Mouse (Mus musculus): ENCODE results near the gene Gas6.

DNA sequence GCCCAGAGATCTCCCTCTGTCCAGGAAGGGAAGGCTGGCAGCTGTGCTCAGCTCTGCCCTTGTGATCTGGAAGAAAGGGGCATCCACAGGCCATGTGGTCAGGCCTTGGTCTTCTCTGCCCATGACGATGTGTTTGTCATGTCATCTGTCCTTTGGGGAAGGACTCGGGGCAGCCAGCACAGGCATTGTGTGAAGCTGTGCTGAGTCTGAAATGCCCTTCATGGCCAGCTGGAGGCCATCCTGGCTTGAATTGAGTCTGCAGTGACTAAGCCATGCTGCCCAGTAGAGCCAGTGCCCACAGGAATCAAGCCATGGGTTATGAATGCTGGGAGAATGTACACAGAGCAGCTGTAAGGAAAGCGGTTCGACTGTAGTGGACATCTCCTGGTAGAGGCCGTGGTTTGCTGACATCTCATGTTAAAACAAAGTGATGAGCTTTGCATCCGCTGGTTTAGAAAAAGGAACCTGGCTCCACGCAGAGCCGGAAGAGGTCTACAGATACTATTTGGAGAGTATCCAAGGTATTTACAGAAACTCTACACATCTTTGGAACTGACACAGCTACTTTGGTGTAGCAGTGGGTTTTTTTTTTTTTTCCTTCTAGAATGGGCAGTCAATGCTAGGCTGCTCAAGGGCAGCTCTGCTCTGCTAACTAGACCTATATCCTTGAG, 9.8 kb upstream of the Gas6 start:
- TF ChIP-seq CTCF (IDR thresholded peaks at IDR 0.05; ENCODE audit: extremely low read depth, insufficient read length, insufficient replicate concordance, low read depth, low read length) (peak; percentile 9; the same call in 1 of the 2 replicates), POLR2A (IDR thresholded peaks at IDR 0.05; ENCODE audit: low read depth, low read length) (no peak)

Data from small intestine, adult 2 months (tissue).